Mouse (Mus musculus) megakaryocyte, embryonic 14.5 days (primary cell): ENCODE data around the gene Grin3b.

Experiments used
- FLI1 ChIP-seq: IDR thresholded peaks from 2 replicates; pipeline ENCODE4 v1.6.1; 2012; ENCODE audit warnings: low read length, inconsistent platforms, mixed read lengths
- GATA1 ChIP-seq: IDR thresholded peaks from 3 replicates; pipeline ENCODE4 v1.6.1; 2012; ENCODE audit warnings: mixed read lengths, low read length, inconsistent platforms, borderline replicate concordance

GRCm38 (mm10) chr10:79949873-79950272 lies 20.6 kb upstream of the Grin3b start:
- TF ChIP-seq GATA1: no peak
- TF ChIP-seq FLI1: no peak
